Mouse (Mus musculus) hindbrain, postnatal 0 days (tissue): ENCODE results near the gene Rgs3. TPM values are rescaled to one million over a fixed set of nuclear protein-coding genes. Genes with fewer than 3 reads are reported as not detected.

Source experiments
- ATAC-seq: fragments of 200-750 bp; cut with Nextera tagmentation; 2 replicates; pipeline ENCODE4 v1.8.0; 2017; ENCODE audit warnings: mild to moderate bottlenecking, moderate TSS enrichment, moderate library complexity
- DNase-seq: peaks from one replicate; pipeline ENCODE4 v3.0.0-alpha.2; 2015; ENCODE audit warnings: low spot score
- H3K27ac ChIP-seq: fragments of 300-500 bp; sonication (generic); 2 replicates; pipeline ENCODE4 v1.5.1; 2014; ENCODE audit warnings: mild to moderate bottlenecking
- H3K27me3 ChIP-seq: fragments of 300-500 bp; sonication (generic); 2 replicates; pipeline ENCODE4 v1.6.1; 2014; ENCODE audit warnings: low read length, mixed read lengths; ENCODE audit not compliant: insufficient read depth
- H3K36me3 ChIP-seq: fragments of 300-500 bp; sonication (generic); 2 replicates; pipeline ENCODE4 v1.6.1; 2014; ENCODE audit warnings: low read length, mixed read lengths; ENCODE audit not compliant: insufficient read depth
- H3K4me1 ChIP-seq: fragments of 300-500 bp; sonication (generic); 2 replicates; pipeline ENCODE4 v1.6.1; 2014; ENCODE audit warnings: antibody characterized with exemption, low read length, mixed read lengths; ENCODE audit not compliant: insufficient read depth
- H3K4me2 ChIP-seq: fragments of 300-500 bp; sonication (generic); 2 replicates; pipeline ENCODE4 v1.6.1; 2014; ENCODE audit warnings: low read depth, mild to moderate bottlenecking, low read length, moderate library complexity, mixed read lengths
- H3K4me3 ChIP-seq: fragments of 300-500 bp; sonication (generic); 2 replicates; pipeline ENCODE4 v1.5.1; 2014; ENCODE audit warnings: low read length
- H3K9ac ChIP-seq: fragments of 300-500 bp; sonication (generic); replicated peaks from 2 replicates; pipeline ENCODE4 v1.6.1; 2014; ENCODE audit warnings: mild to moderate bottlenecking, low read length, moderate library complexity, mixed read lengths
- H3K9me3 ChIP-seq: fragments of 300-500 bp; sonication (generic); 2 replicates; pipeline ENCODE4 v1.6.1; 2016; ENCODE audit warnings: low read length, mixed read lengths
- CTCF ChIP-seq: IDR thresholded peaks from 2 replicates; pipeline ENCODE4 v1.5.1; 2016; ENCODE audit warnings: antibody characterized with exemption, control low read depth, low read depth
- WGBS: fragments of 180-500 bp; shearing (Covaris S2); extraction: QIAGEN DNeasy Blood & Tissue Kit; methylation state at CpG from one replicate; pipeline ENCODE4 v1.1.7; 2014; 5-methylcytosine and 5-hydroxymethylcytosine counted together
- polyA plus RNA-seq: library from polyadenylated mRNA; unstranded; fragments of >200 nt; fragmentation: Nextera tagmentation; extraction: Ambion mirVana; gene quantifications from 2 replicates; pipeline ENCODE4 v1.2.1, GENCODE M21; 2015
- total RNA-seq: library from RNA; depleted of rRNA; stranded (reverse); fragments of >200 nt; gene quantifications from 2 replicates; pipeline ENCODE4 v1.2.3, GENCODE M21; 2014

The Rgs3 gene
- total and polyA plus RNA-seq, 2 experiments from 2014 or later = 44.6 to 71.9 TPM

DNA sequence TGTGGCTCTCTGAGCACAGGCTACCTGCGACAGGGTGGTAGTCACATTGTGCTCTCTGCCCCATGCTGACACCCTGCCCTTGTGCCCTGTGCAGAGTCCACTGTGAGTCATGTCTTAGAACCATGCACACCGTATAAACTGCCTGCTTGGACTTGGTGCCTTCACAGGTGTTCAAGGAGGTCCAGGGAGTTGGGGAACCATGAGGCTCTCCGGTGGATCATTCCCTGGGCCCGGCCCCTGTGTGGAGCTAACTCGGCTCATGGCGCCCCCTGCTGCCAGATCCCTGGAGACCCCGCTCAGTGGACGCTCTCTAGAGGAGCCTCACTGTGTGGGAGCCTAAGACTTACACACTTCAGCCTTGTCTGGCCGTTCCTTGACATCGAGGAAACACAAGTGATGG lies 134.2 kb downstream of the Rgs3 start:
- ATAC-seq (no peak; the same call in 1 of the 2 replicates), DNase-seq (peak; percentile 53)
- Histone ChIP-seq H3K4me1 (peaks cover 19% of the 10 kb centered on the region), H3K36me3 (no peaks in the 10 kb centered on the region), H3K4me3 (no peak overlapping the region), H3K9me3 (no peaks in the 10 kb centered on the region), H3K9ac (no peak overlapping the region), H3K27ac (no peak overlapping the region), H3K27me3 (no peaks in the 10 kb centered on the region), H3K4me2 (no peak overlapping the region)
- TF ChIP-seq CTCF = peak; percentile 53
- WGBS = 43% methylated on average over 10 of the region's 10 CpGs

GRCm38 (mm10) chr4:62694703-62695439 lies 135.2 kb downstream of the Rgs3 start:
- Histone ChIP-seq H3K27me3 (no peaks in the 10 kb centered on the region), H3K4me1 (peaks cover 24% of the 10 kb centered on the region), H3K9ac (no peak overlapping the region), H3K27ac (no peak overlapping the region), H3K4me2 (no peak overlapping the region), H3K4me3 (no peak overlapping the region), H3K36me3 (no peaks in the 10 kb centered on the region), H3K9me3 (no peaks in the 10 kb centered on the region)
- DNase-seq (peak; percentile 37), ATAC-seq (no peak)
- TF ChIP-seq CTCF = no peak
- WGBS = 59% methylated on average over 11 of the region's 11 CpGs

DNA sequence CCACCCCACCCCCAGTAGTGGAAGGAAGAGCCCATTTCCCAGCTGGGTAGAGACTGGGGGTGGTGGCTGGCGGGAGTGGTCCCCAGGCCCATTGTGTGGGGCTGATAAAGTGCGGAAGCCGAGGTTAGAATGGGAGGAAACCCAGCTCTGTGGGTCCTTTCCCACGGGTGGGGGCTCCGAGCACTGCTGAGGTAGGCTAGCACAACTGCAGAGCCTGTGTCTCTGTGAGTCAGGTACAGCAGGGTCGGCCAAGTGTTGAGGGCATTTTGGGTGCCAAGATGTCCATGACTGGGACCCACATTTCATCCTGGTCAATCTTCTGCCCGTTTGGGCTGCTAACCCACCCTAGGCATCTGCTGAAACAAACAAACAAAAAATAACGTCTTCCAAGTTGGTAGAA lies 135.9 kb downstream of the Rgs3 start:
- no peaks in the 10 kb centered on the region for H3K36me3 ChIP-seq
- H3K4me1 ChIP-seq = peaks cover 24% of the 10 kb centered on the region
- DNase-seq (no peak), ATAC-seq (no peak)
- H3K27me3 ChIP-seq = no peaks in the 10 kb centered on the region
- no peak for TF ChIP-seq CTCF
- WGBS = 59% methylated on average over 8 of the region's 8 CpGs
- H3K4me3 ChIP-seq = no peak overlapping the region
- H3K9ac ChIP-seq = no peak overlapping the region
- H3K27ac ChIP-seq = peak overlapping the region; percentile 41; the same call in 1 of the 2 replicates
- H3K4me2 ChIP-seq = no peak overlapping the region
- no peaks in the 10 kb centered on the region for H3K9me3 ChIP-seq

DNA sequence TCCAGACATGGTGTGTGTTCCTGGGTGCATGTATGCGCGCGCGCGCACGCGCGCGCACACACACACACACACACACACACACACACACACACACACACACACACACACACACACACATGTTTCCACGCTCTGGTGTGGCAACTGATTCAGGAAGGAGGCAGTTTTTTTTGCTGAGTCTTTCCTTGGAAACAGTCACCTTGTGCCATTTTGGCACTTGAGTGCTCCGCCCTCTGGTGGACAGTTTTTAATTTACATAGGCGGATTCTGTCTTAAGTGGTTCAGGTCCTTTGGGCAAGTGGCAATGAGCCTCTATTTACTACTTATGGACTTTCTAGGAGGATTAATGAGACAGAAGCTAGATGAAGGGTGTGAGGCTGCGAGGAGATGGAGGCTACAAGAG lies 136.3 kb downstream of the Rgs3 start:
- no peaks in the 10 kb centered on the region for H3K9me3 ChIP-seq
- ATAC-seq (no peak), DNase-seq (peak; percentile 95)
- no peak overlapping the region for H3K4me3 ChIP-seq
- H3K9ac ChIP-seq = no peak overlapping the region
- H3K4me1 ChIP-seq = peaks cover 24% of the 10 kb centered on the region
- H3K27ac ChIP-seq = no peak overlapping the region
- peaks cover 2% of the 10 kb centered on the region; the same call in 1 of the 2 replicates for H3K36me3 ChIP-seq
- no peaks in the 10 kb centered on the region for H3K27me3 ChIP-seq
- 71% methylated on average over 13 of the region's 13 CpGs for WGBS
- TF ChIP-seq CTCF = peak; percentile 83
- H3K4me2 ChIP-seq = no peak overlapping the region

GRCm38 (mm10) chr4:62696699-62697404 lies 137.2 kb downstream of the Rgs3 start:
- WGBS = 33% methylated on average over 7 of the region's 7 CpGs
- Histone ChIP-seq H3K9ac (no peak overlapping the region), H3K4me2 (no peak overlapping the region), H3K4me3 (no peak overlapping the region), H3K4me1 (peaks cover 24% of the 10 kb centered on the region), H3K27me3 (no peaks in the 10 kb centered on the region), H3K27ac (peak overlapping the region; percentile 20; the same call in 1 of the 2 replicates), H3K36me3 (peaks cover 11% of the 10 kb centered on the region; the same call in 1 of the 2 replicates), H3K9me3 (no peaks in the 10 kb centered on the region)
- ATAC-seq = no peak
- peak; percentile 64 for DNase-seq
- TF ChIP-seq CTCF = no peak

DNA sequence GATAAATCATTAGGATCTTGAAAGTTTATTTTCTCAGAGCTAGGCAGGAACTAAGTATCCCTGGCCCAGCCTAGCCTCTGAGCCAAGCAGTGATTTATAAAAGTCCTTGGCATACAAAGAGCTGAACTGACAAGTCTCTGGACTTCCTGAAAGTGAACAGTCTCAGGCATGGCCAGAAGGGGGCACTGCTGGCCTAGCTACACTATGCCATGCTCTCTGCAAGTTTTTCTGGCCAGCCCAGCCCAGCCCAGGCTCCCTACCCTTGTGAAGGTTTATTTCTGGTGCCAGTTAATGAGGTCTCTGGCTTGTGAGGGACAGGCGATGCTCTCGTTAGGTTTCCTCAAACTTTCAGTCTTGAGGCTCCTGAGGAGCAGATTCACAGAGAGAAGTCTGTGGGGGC lies 137.8 kb downstream of the Rgs3 start:
- TF ChIP-seq CTCF = peak; percentile 93
- Histone ChIP-seq H3K9ac (no peak overlapping the region), H3K9me3 (no peaks in the 10 kb centered on the region), H3K27ac (peak overlapping the region; percentile 20; the same call in 1 of the 2 replicates), H3K4me2 (no peak overlapping the region), H3K4me1 (peaks cover 24% of the 10 kb centered on the region), H3K36me3 (peaks cover 11% of the 10 kb centered on the region; the same call in 1 of the 2 replicates), H3K4me3 (no peak overlapping the region), H3K27me3 (no peaks in the 10 kb centered on the region)
- ATAC-seq (peak; percentile 68), DNase-seq (peak; percentile 93)
- 26% methylated on average over 2 of the region's 2 CpGs for WGBS

DNA sequence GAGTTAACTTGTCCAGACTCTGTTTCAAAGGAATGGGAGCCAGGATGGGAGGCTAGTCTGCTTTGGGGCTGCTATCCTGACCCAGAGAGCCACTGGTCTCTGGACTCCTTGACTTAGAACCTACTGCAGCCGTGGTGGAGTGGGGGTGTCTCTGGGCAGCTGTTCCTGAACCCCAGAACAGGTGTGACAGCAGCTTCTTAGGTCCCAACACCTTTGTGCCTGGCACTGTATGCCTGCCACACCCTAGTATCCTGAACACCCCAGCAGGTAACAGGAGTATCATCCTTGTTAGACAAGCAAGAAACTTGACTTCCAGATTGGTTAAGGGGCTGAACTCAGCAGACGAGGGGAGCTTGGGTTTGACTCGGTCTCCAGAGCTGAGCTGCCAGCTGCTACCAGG lies 138.9 kb downstream of the Rgs3 start:
- ATAC-seq = no peak

More for the DNA sequence above, 138.9 kb downstream of the Rgs3 start:
- no peaks in the 10 kb centered on the region for H3K27me3 ChIP-seq
- H3K27ac ChIP-seq = no peak overlapping the region
- 53% methylated on average over 3 of the region's 3 CpGs for WGBS
- no peak overlapping the region for H3K9ac ChIP-seq
- no peaks in the 10 kb centered on the region for H3K9me3 ChIP-seq
- TF ChIP-seq CTCF = no peak
- H3K4me2 ChIP-seq = no peak overlapping the region
- peaks cover 12% of the 10 kb centered on the region; the same call in 1 of the 2 replicates for H3K36me3 ChIP-seq
- peaks cover 24% of the 10 kb centered on the region for H3K4me1 ChIP-seq
- H3K4me3 ChIP-seq = no peak overlapping the region
- no peak for DNase-seq
